ENCODE assay signal across 8 mouse cellular contexts in the genomic region with DNA sequence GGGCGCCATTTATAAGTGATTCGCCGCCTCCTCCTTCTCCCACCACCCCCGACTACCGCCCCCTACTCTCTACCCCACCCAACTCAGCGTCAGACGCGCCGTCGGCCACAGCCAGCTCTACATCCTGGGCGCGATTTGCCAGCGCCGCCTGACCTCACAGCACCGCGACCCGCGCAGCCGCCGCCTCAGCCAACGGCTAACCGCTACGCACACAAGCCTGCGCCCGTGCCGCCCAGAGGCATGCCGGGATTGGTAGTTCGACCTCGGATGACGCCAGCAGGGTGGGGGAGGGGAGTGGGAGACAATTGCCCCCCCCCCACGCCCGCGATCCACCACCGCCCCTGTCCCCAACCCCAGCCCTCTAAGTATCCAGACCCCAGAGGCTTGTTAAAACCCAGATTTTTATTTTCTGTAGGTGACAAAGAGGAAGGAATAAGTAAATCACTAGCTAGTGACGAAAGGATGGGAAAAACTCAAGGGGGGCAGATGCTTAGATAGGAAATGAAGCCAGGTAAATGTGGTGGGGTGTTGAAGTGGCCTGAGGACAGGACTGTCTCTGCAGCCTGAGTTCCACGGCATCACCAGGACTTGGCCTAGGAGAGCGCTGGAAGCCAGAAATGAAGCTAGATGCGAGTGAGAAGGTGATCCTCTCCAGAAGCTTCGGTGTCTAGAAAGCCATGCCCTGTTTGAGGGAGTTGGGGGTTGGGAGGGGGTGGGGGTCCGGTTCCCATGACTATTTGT. TPM values are rescaled to one million over a fixed set of nuclear protein-coding genes. Genes with fewer than 3 reads are reported as not detected.
DNase-seq lines count a peak whose midpoint lies in the region; ATAC-seq and TF ChIP-seq lines count a peak whose summit lies in the region.

A gene (minus strand): TSS at position 208 of the 741 bp plus-strand sequence.

- WGBS in forebrain, embryonic 12.5 days: 1% methylated on average over 37 of the region's 40 CpGs
- 2% methylated on average over 38 of the region's 40 CpGs for WGBS in heart, postnatal 0 days
- WGBS in large intestine, adult 2 months: 1% methylated on average over 40 of the region's 40 CpGs
- WGBS in liver, postnatal 0 days (ENCODE audit: insufficient replicate concordance): 1% methylated on average over 36 of the region's 40 CpGs
- WGBS in neural tube, embryonic 14.5 days: 1% methylated on average over 38 of the region's 40 CpGs

- H3K27me3 ChIP-seq in E14TG2a.4 (ENCODE audit: insufficient read depth, low read length): no peaks in the 10 kb centered on the region
- no peaks in the 10 kb centered on the region for H3K27me3 ChIP-seq in forebrain, embryonic 12.5 days
- no peaks in the 10 kb centered on the region for H3K27me3 ChIP-seq in heart, postnatal 0 days (ENCODE audit: control insufficient read depth, insufficient read depth, low read length)
- no peaks in the 10 kb centered on the region for H3K27me3 ChIP-seq in liver, postnatal 0 days (ENCODE audit: insufficient read depth, low read length)
- H3K27me3 ChIP-seq in neural tube, embryonic 14.5 days (ENCODE audit: control insufficient read depth, insufficient read depth, low read length): no peaks in the 10 kb centered on the region

- H3K27ac ChIP-seq in forebrain, embryonic 12.5 days: peak within 1 kb of the TSS; percentile 97
- peak within 1 kb of the TSS; percentile 100 for H3K27ac ChIP-seq in heart, postnatal 0 days (ENCODE audit: low read depth)
- peak within 1 kb of the TSS; percentile 100 for H3K27ac ChIP-seq in liver, postnatal 0 days (ENCODE audit: low read depth)
- peak within 1 kb of the TSS; percentile 100 for H3K27ac ChIP-seq in neural tube, embryonic 14.5 days (ENCODE audit: low read depth, low read length)

- no peak for TF ChIP-seq CTCF in E14TG2a.4 (conservative IDR thresholded peaks at IDR 0.05; ENCODE audit: low read length)
- TF ChIP-seq CTCF in heart, postnatal 0 days (IDR thresholded peaks at IDR 0.05; ENCODE audit: low read depth): no peak
- TF ChIP-seq CTCF in liver, postnatal 0 days (IDR thresholded peaks at IDR 0.05; ENCODE audit: low read depth): no peak

- H3K36me3 ChIP-seq in E14TG2a.4 (ENCODE audit: insufficient read depth, low read length): peaks cover 5% of the 10 kb centered on the region
- H3K36me3 ChIP-seq in forebrain, embryonic 12.5 days (replicated peaks): no peaks in the 10 kb centered on the region
- no peaks in the 10 kb centered on the region for H3K36me3 ChIP-seq in heart, postnatal 0 days (replicated peaks; ENCODE audit: control insufficient read depth, insufficient read depth, low read length)
- no peaks in the 10 kb centered on the region for H3K36me3 ChIP-seq in liver, postnatal 0 days (replicated peaks; ENCODE audit: insufficient read depth, low read length)
- H3K36me3 ChIP-seq in neural tube, embryonic 14.5 days (ENCODE audit: control insufficient read depth, insufficient read depth, low read length): no peaks in the 10 kb centered on the region

- peaks cover 45% of the 10 kb centered on the region for H3K4me1 ChIP-seq in E14TG2a.4 (replicated peaks; ENCODE audit: low read depth, low read length)
- peaks cover 16% of the 10 kb centered on the region for H3K4me1 ChIP-seq in forebrain, embryonic 12.5 days
- peaks cover 18% of the 10 kb centered on the region for H3K4me1 ChIP-seq in heart, postnatal 0 days (ENCODE audit: control insufficient read depth, insufficient read depth)
- H3K4me1 ChIP-seq in liver, postnatal 0 days (ENCODE audit: insufficient read depth): peaks cover 18% of the 10 kb centered on the region
- peaks cover 26% of the 10 kb centered on the region for H3K4me1 ChIP-seq in neural tube, embryonic 14.5 days (ENCODE audit: control insufficient read depth, insufficient read depth, low read length)

- DNase-seq in c-Kit-positive CD71-positive TER-119-positive erythroid progenitor cells, embryonic 14.5 days (ENCODE audit: low spot score): peak; percentile 89
- peak; percentile 97 for DNase-seq in heart, postnatal 0 days (ENCODE audit: low spot score)
- DNase-seq in large intestine, adult 2 months (ENCODE audit: low read depth, low spot score): no peak
- DNase-seq in liver, postnatal 0 days: peak; percentile 96
- DNase-seq in testis, postnatal 10 days (ENCODE audit: low spot score): peak; percentile 96

- ATAC-seq in forebrain, embryonic 12.5 days (ENCODE audit: low FRiP score): peak; percentile 99
- ATAC-seq in heart, postnatal 0 days (ENCODE audit: insufficient read depth, low read depth): peak; percentile 98
- peak; percentile 94 for ATAC-seq in liver, postnatal 0 days
- ATAC-seq in neural tube, embryonic 14.5 days (ENCODE audit: low read depth): peak; percentile 99

- H3K4me2 ChIP-seq in forebrain, embryonic 12.5 days: peak within 1 kb of the TSS; percentile 93
- peak within 1 kb of the TSS; percentile 91 for H3K4me2 ChIP-seq in heart, postnatal 0 days (ENCODE audit: low read depth, low read length)
- H3K4me2 ChIP-seq in liver, postnatal 0 days (ENCODE audit: low read depth, low read length): peak within 1 kb of the TSS; percentile 82
- H3K4me2 ChIP-seq in neural tube, embryonic 14.5 days (ENCODE audit: low read depth, low read length): peak within 1 kb of the TSS; percentile 71

- TF ChIP-seq EP300 in heart, postnatal 0 days (IDR thresholded peaks at IDR 0.05; ENCODE audit: low read depth): no peak
- no peak for TF ChIP-seq EP300 in liver, postnatal 0 days (IDR thresholded peaks at IDR 0.05; ENCODE audit: low read depth)

- peak within 1 kb of the TSS; percentile 94 for H3K4me3 ChIP-seq in E14TG2a.4 (replicated peaks; ENCODE audit: low read length)
- peak within 1 kb of the TSS; percentile 90 for H3K4me3 ChIP-seq in forebrain, embryonic 12.5 days (replicated peaks)
- peak within 1 kb of the TSS; percentile 97 for H3K4me3 ChIP-seq in heart, postnatal 0 days (ENCODE audit: low read depth, low read length)
- H3K4me3 ChIP-seq in liver, postnatal 0 days (ENCODE audit: low read depth, low read length): peak within 1 kb of the TSS; percentile 100
- H3K4me3 ChIP-seq in neural tube, embryonic 14.5 days (ENCODE audit: low read depth, low read length): peak within 1 kb of the TSS; percentile 88

- H3K9me3 ChIP-seq in E14TG2a.4 (ENCODE audit: low read length): no peaks in the 10 kb centered on the region
- H3K9me3 ChIP-seq in forebrain, embryonic 12.5 days: no peaks in the 10 kb centered on the region
- no peaks in the 10 kb centered on the region for H3K9me3 ChIP-seq in heart, postnatal 0 days (replicated peaks; ENCODE audit: control insufficient read depth, low read length)
- no peaks in the 10 kb centered on the region for H3K9me3 ChIP-seq in liver, postnatal 0 days (ENCODE audit: low read length)
- no peaks in the 10 kb centered on the region for H3K9me3 ChIP-seq in neural tube, embryonic 14.5 days (ENCODE audit: control insufficient read depth, low read length)

- H3K9ac ChIP-seq in forebrain, embryonic 12.5 days: peak within 1 kb of the TSS; percentile 97
- H3K9ac ChIP-seq in heart, postnatal 0 days (replicated peaks; ENCODE audit: low read depth, low read length): peak within 1 kb of the TSS; percentile 95
- peak within 1 kb of the TSS; percentile 100 for H3K9ac ChIP-seq in liver, postnatal 0 days (replicated peaks)
- H3K9ac ChIP-seq in neural tube, embryonic 14.5 days (replicated peaks; ENCODE audit: low read depth, low read length): peak within 1 kb of the TSS; percentile 97

RNA-seq across cellular contexts. Expression of the gene that starts here (rescaled TPM):
- polyA plus RNA-seq in forebrain, embryonic 12.5 days (2016; fragmentation: Nextera tagmentation; extraction: Ambion mirVana): 497 and 513 TPM in 2 replicates
- total RNA-seq in heart, postnatal 0 days (2014; rRNA removed; ENCODE audit: low replicate concordance): 92.5 and 111 TPM in 2 replicates
- 293 and 300 TPM in 2 replicates for polyA plus RNA-seq in heart, postnatal 0 days (2015; fragmentation: Nextera tagmentation; extraction: Ambion mirVana)
- polyA plus RNA-seq in large intestine, adult 2 months (2012; rRNA removed): 75.3 and 77.4 TPM in 2 replicates
- polyA plus RNA-seq in liver, postnatal 0 days (2015; fragmentation: Nextera tagmentation; extraction: Ambion mirVana): 129 and 135 TPM in 2 replicates
- polyA plus RNA-seq in neural tube, embryonic 14.5 days (2014; fragmentation: Nextera tagmentation; extraction: Ambion mirVana): 565 and 602 TPM in 2 replicates
